Mouse (Mus musculus) embryonic fibroblast, embryonic 13.5 days (primary cell): ENCODE data around the gene Slc38a7. TPM values are rescaled to one million over a fixed set of nuclear protein-coding genes. Genes with fewer than 3 reads are reported as not detected.
"Not testable (repeated sequence)": the region's sequence is repeated elsewhere in the genome, so short reads cannot be mapped to it uniquely, and the experiment has no call there.

Experiments used
- H3K27ac ChIP-seq: 2 replicates; pipeline ENCODE4 v1.5.1; 2012; ENCODE audit warnings: low read length, control low read depth, inconsistent platforms; ENCODE audit not compliant: insufficient read depth
- H3K4me1 ChIP-seq: 2 replicates; pipeline ENCODE4 v1.6.1; 2011; ENCODE audit warnings: low read length; ENCODE audit not compliant: control insufficient read depth, insufficient read depth
- H3K4me3 ChIP-seq: 2 replicates; pipeline ENCODE4 v1.5.1; 2011; ENCODE audit warnings: mild to moderate bottlenecking, control low read depth, low read length; ENCODE audit not compliant: insufficient read depth
- CTCF ChIP-seq: IDR thresholded peaks from 2 replicates; pipeline ENCODE4 v1.5.1; 2011; ENCODE audit warnings: mild to moderate bottlenecking, control low read depth, low read length, moderate library complexity, borderline replicate concordance; ENCODE audit not compliant: insufficient read depth
- POLR2A ChIP-seq: IDR thresholded peaks from 2 replicates; pipeline ENCODE4 v1.6.1; 2011; ENCODE audit warnings: low read depth, mild to moderate bottlenecking, control low read depth, low read length, moderate library complexity
- polyA plus RNA-seq: library from polyadenylated mRNA; stranded (reverse); fragments of >200 nt; gene quantifications from 2 replicates; pipeline ENCODE4 v1.2.4, GENCODE M21; 2011; ENCODE audit warnings: low read depth; ENCODE audit not compliant: missing spikeins, insufficient read length

Gene Slc38a7
- polyA plus RNA-seq, 1 experiment = 23.2 TPM

DNA sequence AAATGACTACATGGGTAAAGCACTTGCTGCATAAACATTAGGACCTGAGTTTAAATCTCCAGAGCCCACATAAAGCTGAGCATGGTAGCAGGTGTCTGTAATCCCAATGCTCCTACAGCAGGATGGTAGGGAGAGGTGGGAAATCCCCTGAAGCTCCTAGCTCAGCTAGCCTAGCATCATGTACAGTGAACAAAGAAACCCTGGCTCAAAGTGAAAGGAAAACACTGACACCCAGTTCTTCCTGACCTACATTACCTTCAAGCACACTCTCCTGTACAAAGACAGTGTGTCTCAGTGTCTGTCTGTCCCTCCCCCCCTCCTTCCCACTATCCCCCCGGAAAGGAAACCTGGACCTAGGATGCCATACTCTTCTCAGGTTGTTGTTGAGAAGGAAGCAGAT lies 53.4 kb downstream of the Slc38a7 start:
- no peaks in the 10 kb centered on the region for H3K4me1 ChIP-seq
- TF ChIP-seq CTCF (no peak), POLR2A (no peak)
- H3K27ac ChIP-seq = no peak overlapping the region
- H3K4me3 ChIP-seq = no peak overlapping the region

DNA sequence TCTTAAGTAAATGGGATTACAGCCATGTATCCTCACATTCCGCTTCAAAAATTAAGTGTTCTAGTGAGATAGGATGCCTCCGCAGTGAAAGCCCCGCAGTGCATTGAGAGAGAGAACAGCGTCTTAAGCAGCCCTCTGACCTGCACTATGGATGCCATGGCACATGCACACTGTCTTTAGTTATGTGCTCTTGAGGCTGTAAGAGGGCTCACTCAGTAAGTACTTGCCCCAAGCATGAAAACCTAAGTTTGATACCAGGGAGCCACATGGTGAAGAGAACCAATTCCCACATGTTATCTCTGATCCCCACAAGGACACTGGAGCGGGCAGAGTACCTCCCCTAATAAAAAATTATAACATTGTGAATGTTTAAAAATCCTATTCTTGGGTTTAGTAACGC lies 54.2 kb downstream of the Slc38a7 start:
- no peak overlapping the region for H3K27ac ChIP-seq
- no peak for TF ChIP-seq POLR2A
- TF ChIP-seq CTCF = no peak
- no peaks in the 10 kb centered on the region for H3K4me1 ChIP-seq
- H3K4me3 ChIP-seq = no peak overlapping the region

DNA sequence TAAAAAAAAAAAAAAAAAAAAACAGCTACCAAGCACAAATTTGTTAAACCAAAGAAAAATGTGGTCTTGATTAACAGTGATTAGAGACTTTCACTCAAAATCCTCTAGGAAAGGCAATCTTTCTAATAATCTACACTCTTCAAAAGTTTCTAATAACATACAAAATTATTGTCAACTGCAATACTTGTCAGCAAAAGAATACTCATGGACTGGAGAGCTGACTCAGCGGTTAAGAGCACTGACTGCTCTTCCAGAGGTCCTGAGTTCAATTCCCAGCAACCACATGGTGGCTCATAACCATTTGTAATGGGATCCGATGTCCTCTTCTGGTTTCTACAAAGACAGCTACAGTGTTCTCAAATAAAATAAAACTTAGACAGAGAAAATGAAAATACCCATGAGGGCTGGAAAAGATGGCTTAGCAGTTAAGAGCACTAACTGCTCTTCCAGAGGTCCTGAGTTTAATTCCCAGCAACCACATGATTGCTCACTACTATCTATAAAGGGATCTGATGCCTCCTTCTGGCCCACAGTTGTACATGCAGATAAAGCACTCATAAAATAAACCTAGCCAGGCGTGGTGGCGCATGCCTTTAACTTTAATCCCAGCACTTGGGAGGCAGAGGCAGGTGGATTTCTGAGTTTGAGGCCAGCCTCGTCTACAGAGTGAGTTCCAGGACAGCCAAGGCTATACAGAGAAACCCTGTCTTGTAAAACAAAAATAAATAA lies 57.8 kb downstream of the Slc38a7 start:
- not testable (repeated sequence) for H3K4me3 ChIP-seq, H3K4me1 ChIP-seq, H3K27ac ChIP-seq

Other genes with a start within 250 kb of the Slc38a7 start
- 6.8 and 7.0 TPM in 2 replicates for gene Gins3, start 220.1 kb downstream of the Slc38a7 start, polyA plus RNA-seq
- gene Ndrg4, start 176.6 kb downstream of the Slc38a7 start, polyA plus RNA-seq = 49.7 and 67.9 TPM in 2 replicates
- 16.8 and 20.2 TPM in 2 replicates for gene Setd6, start 137.7 kb downstream of the Slc38a7 start, polyA plus RNA-seq
- 124 and 145 TPM in 2 replicates for gene Cnot1, start 46.1 kb downstream of the Slc38a7 start, polyA plus RNA-seq
- gene Sap18b, start 28.2 kb downstream of the Slc38a7 start, polyA plus RNA-seq = 164 and 214 TPM in 2 replicates
- 122 and 144 TPM in 2 replicates for gene Got2, start 35.0 kb upstream of the Slc38a7 start, polyA plus RNA-seq